Mouse (Mus musculus) liver, adult 2 months (tissue): Measurements from ENCODE around the gene Zfp54.

Experiments
- CTCF ChIP-seq: fragments of 200-500 bp; IDR thresholded peaks from 2 replicates; pipeline ENCODE4 v1.5.1; 2011; ENCODE audit warnings: low read depth, low read length, control low read depth
- POLR2A ChIP-seq: fragments of 200-500 bp; IDR thresholded peaks from 2 replicates; pipeline ENCODE4 v1.6.1; 2011; ENCODE audit warnings: low read length, control low read depth; ENCODE audit not compliant: insufficient read depth; ENCODE audit errors: extremely low read depth

DNA sequence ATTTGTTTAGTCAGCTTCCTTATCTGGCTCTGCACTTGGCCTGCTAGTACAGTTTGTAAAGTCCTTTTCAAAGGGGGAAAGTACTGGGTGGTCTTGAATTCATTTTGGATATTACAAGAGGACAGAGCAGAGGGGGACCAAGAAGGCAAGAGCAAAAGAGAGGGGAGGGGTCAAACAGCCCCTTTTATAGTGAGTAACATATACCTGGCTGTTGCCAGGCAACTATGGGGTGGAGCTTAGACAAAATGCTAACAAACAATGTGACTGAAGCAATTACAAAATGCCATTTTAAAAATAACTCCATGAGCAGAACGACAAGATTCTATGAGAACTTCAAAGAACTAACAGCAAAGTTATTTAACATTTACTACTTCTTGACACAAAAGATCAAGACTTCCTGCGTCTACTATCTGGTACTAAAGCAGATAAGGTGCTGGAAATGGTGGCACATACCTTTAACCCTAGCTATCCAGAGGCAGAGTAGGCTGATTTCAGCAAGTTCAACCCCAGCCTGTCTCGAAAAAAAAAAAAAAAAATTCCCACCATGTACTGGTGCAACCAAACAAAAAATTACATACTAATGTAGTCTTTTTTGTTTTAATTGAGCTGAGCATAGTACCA is 49.1 kb downstream of the Zfp54 start:
- no peak for TF ChIP-seq CTCF
- TF ChIP-seq POLR2A: no peak
